Mouse (Mus musculus) monocyte, adult 2 months (primary cell): ENCODE measurements around the gene Ano2.

Experiments
- DNase-seq, 2 experiments: peaks; one replicate each; pipeline ENCODE4 v3.0.0; 2022; ENCODE audit warnings: low spot score in 2 of 2, low read depth in 1 of 2

Ano2 gene

DNA sequence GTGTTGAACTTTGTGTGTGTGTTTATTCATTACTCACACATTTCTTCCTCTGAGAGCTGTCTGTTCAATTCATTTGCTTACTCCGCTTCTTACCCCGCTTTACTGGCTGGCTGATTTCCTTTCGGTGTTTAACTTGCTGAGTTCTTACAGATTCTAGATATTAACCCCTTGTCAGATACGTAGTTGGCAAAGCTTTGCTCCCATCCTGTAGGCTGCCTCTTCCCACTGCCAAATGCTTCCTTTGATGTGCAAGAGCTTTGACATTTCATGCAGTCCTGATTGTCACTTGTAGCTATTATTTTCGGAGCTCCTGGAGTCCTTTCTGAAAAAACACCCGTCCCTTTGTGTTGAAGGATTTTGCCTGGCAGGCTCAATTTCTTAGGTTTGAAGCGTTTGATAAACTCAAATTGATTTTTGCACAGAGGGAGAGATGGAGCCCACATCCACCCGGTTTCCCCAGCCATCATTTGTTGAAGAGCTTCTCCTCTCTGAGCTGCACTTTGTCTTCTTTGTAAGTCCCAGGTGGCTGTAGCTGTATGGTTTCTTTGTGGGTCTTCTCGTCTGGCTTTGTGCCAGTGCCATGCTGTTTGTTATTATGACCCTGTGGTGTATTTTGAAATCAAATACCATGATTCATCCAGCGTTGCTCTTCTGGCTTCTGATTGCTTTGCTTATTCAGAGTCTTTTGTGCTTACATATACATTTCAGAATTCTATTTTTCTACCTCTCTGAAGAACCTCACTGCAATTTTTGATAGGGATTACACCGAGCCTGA, 47.5 kb downstream of the Ano2 start:
- no peak for DNase-seq

GRCm38 (mm10) chr6:125743203-125744100, 53.2 kb downstream of the Ano2 start:
- no peak for DNase-seq

- no peak for DNase-seq
These were observed 57.2 kb downstream of the Ano2 start for GRCm38 (mm10) chr6:125747322-125747930.

GRCm38 (mm10) chr6:125748646-125749045, 58.4 kb downstream of the Ano2 start:
- no peak for DNase-seq

GRCm38 (mm10) chr6:125762851-125763519, 72.8 kb downstream of the Ano2 start:
- DNase-seq = no peak

DNA sequence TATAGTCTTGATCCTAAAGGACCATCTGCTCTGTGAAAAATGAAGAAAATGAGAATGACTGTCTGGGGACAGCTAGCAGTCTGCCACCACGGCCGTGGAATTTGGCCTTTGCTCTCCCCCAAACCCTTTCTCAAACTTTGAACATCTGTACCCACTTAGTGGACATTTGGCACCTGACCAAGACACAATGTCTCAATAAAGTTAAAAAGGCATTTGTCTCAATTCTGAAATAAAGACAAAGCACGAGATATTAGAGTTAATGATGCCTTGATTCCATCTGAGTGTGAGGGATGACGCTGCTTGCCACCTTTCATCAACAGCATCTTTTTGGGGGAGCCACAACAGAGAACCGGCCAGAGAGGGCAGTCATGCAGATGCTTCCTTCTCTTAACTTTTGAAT, 83.0 kb downstream of the Ano2 start:
- no peak for DNase-seq

GRCm38 (mm10) chr6:125776291-125776690, 86.1 kb downstream of the Ano2 start:
- DNase-seq = no peak

GRCm38 (mm10) chr6:125802954-125803353, 112.7 kb downstream of the Ano2 start:
- no peak for DNase-seq

- no peak for DNase-seq
These were observed 113.3 kb downstream of the Ano2 start for GRCm38 (mm10) chr6:125803364-125804011.

DNA sequence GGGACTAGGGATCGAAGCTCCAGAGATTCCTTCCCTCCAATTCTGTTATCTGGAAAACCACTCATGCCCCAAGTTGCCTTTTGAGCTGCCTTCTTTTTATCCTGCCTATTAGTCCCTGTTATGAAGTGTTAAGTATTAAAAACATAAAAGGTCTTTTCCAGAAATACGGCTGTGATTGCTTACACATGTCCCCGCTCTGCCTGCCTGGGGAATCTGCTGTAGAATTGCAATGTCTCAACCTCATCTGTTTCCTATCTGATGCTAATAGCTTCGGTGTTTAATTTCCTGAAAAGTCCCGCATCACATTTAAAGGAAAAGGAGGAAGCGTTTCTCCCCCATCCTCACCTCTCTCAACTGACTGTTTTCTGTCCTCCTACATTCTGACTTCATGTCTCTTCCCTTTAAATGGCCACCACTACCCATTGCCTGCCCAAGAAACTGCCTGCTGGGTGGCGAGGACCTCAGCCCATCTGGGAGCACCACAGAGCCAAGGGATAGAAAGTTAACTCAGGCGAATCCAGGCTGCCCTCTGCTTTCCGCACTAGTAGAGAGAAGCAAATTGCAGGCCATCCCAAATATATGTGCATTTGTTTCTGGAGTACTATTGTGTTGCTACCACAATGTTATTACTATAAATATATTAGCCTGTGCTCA, 118.9 kb downstream of the Ano2 start:
- no peak for DNase-seq

- DNase-seq = no peak
These were observed 121.2 kb downstream of the Ano2 start for GRCm38 (mm10) chr6:125811395-125811794.

- no peak for DNase-seq
These were observed 147.9 kb downstream of the Ano2 start for GRCm38 (mm10) chr6:125838121-125838520.

- no peak for DNase-seq
These were observed 151.1 kb downstream of the Ano2 start for GRCm38 (mm10) chr6:125841284-125841683.

DNA sequence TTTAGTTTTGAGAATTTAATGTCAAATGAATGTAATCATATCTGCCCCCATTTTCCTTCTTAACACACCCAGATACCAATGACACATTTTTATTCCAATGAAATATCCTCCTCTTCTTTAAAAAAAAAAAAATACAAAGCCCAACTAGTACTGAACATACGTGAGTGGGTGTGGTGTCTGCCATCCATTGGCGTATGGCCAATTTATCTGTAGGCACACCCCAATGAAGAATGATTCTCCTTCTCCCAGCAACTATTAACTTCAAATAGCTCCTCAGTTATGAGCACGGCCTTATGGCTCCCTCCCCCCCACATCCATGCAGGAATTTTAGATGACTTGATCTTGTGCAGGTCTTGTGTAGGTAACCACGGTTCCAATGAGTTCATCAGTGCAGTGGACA, 161.0 kb downstream of the Ano2 start:
- DNase-seq = no peak

GRCm38 (mm10) chr6:125858294-125858693, 168.1 kb downstream of the Ano2 start:
- no peak for DNase-seq

GRCm38 (mm10) chr6:125868516-125868915, 178.3 kb downstream of the Ano2 start:
- no peak for DNase-seq

DNA sequence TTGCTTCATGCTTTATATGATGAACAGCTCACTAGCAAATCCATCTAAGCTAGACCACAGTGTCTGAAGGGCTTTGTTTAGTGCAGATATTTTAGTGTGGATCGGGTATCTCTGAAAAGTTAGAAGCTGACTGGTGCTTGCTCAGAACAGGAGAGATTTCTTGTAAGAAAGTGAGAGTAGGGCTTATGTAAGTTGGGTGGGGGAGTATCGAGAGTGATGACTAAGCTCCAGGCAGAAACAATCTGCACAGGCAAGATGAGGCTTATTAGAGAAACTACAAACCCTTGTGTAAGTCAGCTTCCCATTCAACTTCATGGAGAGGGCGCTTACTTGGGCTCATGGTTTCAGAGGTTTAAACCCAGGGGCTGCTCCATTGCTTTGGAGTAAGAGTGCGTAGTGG, 181.3 kb downstream of the Ano2 start:
- DNase-seq = no peak

DNA sequence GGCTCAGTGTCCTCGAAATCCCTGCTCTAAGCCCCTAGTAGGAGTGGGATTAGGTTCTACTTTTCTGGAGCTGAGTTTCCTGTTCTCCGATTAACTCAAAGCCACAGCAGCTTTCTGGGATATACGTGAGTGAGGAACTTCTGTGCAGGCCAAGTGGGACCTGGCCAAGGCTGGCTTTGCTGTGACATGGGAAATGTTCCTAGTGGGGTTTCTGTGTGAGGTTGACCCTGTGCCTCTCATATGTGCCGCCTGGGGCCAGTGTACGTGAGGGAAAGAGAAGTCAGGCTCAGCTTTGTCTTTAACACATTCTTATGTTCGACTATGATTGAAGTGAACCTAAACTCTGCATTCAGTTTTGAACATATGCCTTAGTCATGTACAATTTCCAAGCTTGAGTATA, 184.5 kb downstream of the Ano2 start:
- DNase-seq = no peak

DNA sequence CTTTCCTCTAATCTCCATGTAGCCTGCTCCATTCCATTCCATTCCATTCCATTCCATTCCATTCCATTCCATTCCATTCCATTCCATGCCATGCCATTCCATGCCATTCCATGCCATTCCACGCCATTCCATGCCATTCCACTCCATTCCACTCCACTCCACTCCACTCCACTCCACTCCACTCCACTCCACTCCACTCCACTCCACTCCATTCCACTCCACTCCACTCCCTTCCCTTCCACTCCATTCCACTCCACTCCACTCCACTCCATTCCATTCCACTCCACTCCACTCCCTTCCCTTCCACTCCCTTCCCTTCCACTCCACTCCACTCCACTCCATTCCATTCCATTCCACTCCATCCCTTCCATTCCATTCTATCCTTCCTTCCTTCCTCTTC, 186.7 kb downstream of the Ano2 start:
- DNase-seq = no peak

DNA sequence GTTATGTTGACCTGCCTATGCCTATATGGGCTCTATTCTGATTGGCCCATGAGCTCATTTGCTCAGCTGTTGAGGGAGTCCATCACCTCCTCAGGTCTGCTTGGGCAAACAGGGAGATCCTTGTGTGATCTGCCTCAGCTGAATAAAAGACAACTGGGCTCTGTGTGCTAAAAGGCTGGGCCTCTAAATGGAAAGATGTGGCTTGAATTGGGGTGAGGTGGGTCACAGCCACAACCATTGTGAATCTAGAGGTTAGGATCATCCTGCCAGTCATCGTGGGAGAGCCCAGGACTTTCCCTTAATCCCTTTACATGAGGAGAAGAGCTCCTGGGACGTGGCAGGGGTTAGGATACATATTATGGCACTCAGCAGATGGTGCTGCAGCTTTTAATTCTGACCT, 188.5 kb downstream of the Ano2 start:
- no peak for DNase-seq
